Mouse (Mus musculus): ENCODE results near the gene Neurl1b.

Neurl1b gene

GRCm38 (mm10) chr17:26490910-26491309 is 76.3 kb downstream of the Neurl1b start:
- no peak for DNase-seq (ENCODE audit: low read depth, low spot score)

GRCm38 (mm10) chr17:26492246-26492645 is 77.6 kb downstream of the Neurl1b start:
- no peak for DNase-seq (ENCODE audit: low read depth, low spot score)

GRCm38 (mm10) chr17:26494642-26495468 is 80.2 kb downstream of the Neurl1b start:
- DNase-seq (ENCODE audit: low read depth, low spot score) = no peak
